Comparison of ENCODE assay signal across 13 mouse cellular contexts in genomic region chr5:149013817-149014508, GRCm38 (mm10). TPM values are rescaled to one million over a fixed set of nuclear protein-coding genes. Genes with fewer than 3 reads are reported as not detected.
DNase-seq lines count a peak whose midpoint lies in the region; ATAC-seq and TF ChIP-seq lines count a peak whose summit lies in the region.
"Had no signal": no experiment of that assay in that cellular context is flagged by ENCODE, and none has a peak within 500 bp of the region (broad histone marks: within the 10 kb centered on the region; RNA-seq: fewer than 3 reads in every experiment).

No protein-coding gene starts in this region.

- DNase-seq in liver, postnatal 0 days: no peak
- DNase-seq in right cerebral cortex, postnatal 10 days (ENCODE audit: low spot score in 2 of 2): no peak
- no peak for DNase-seq in hindbrain, embryonic 14.5 days (ENCODE audit: low spot score)
- DNase-seq: adrenal gland, postnatal 36 days; cerebellum, adult 11-12 months; heart, adult 2 months; kidney, adult 8-10 months; lung, adult 18-20 months had no signal

- peaks cover 12% of the 10 kb centered on the region for H3K4me1 ChIP-seq in liver, postnatal 0 days (ENCODE audit: insufficient read depth)
- peaks cover 22% of the 10 kb centered on the region for H3K4me1 ChIP-seq in liver, embryonic 12.5 days
- H3K4me1 ChIP-seq in bone marrow, adult 2 months (ENCODE audit: control insufficient read depth, insufficient read depth, low read length): peaks cover 4% of the 10 kb centered on the region; the same call in 1 of the 2 replicates
- peaks cover 21% of the 10 kb centered on the region for H3K4me1 ChIP-seq in limb, embryonic 15.5 days
- peaks cover 10% of the 10 kb centered on the region; the same call in 1 of the 2 replicates for H3K4me1 ChIP-seq in hindbrain, embryonic 14.5 days (replicated peaks; ENCODE audit: control insufficient read depth, insufficient read depth, low read length)

- no peaks in the 10 kb centered on the region for H3K27me3 ChIP-seq in liver, postnatal 0 days (ENCODE audit: insufficient read depth, low read length)
- H3K27me3 ChIP-seq in liver, embryonic 12.5 days (replicated peaks): 0 out of 2 replicates have a peak, but pooled peaks cover 10% of the 10 kb centered on the region
- no peaks in the 10 kb centered on the region for H3K27me3 ChIP-seq in limb, embryonic 15.5 days
- H3K27me3 ChIP-seq in hindbrain, embryonic 14.5 days (ENCODE audit: control insufficient read depth, insufficient read depth, low read length): peaks cover 7% of the 10 kb centered on the region; the same call in 1 of the 2 replicates

- H3K9me3 ChIP-seq in liver, postnatal 0 days (ENCODE audit: low read length): peaks cover 2% of the 10 kb centered on the region; the same call in 1 of the 2 replicates
- H3K9me3 ChIP-seq in liver, embryonic 12.5 days (replicated peaks): no peaks in the 10 kb centered on the region
- no peaks in the 10 kb centered on the region for H3K9me3 ChIP-seq in limb, embryonic 15.5 days
- no peaks in the 10 kb centered on the region for H3K9me3 ChIP-seq in hindbrain, embryonic 14.5 days (ENCODE audit: control insufficient read depth, low read length)
- H3K9me3 ChIP-seq: hindbrain, embryonic 15.5 days had no signal

- no peak overlapping the region for H3K9ac ChIP-seq in liver, postnatal 0 days (replicated peaks)
- H3K9ac ChIP-seq in liver, embryonic 12.5 days: no peak overlapping the region
- H3K9ac ChIP-seq in limb, embryonic 15.5 days: no peak overlapping the region
- H3K9ac ChIP-seq in hindbrain, embryonic 14.5 days: no peak overlapping the region
- H3K9ac ChIP-seq: hindbrain, embryonic 15.5 days had no signal

- 78% methylated on average over 7 of the region's 7 CpGs for WGBS in liver, postnatal 0 days (ENCODE audit: insufficient replicate concordance)
- WGBS in liver, embryonic 12.5 days (ENCODE audit: insufficient replicate concordance): 73% methylated on average over 7 of the region's 7 CpGs
- WGBS in bone marrow, adult 2 months: 76% methylated on average over 7 of the region's 7 CpGs
- 58% methylated on average over 7 of the region's 7 CpGs for WGBS in limb, embryonic 15.5 days
- WGBS in hindbrain, embryonic 14.5 days: 74% methylated on average over 7 of the region's 7 CpGs

- no peak for TF ChIP-seq POLR2A in bone marrow, adult 2 months (IDR thresholded peaks at IDR 0.05; ENCODE audit: borderline replicate concordance, control insufficient read depth, low read depth, low read length)

- no peak for TF ChIP-seq CTCF in liver, postnatal 0 days (IDR thresholded peaks at IDR 0.05; ENCODE audit: low read depth)
- no peak for TF ChIP-seq CTCF in bone marrow, adult 2 months (IDR thresholded peaks at IDR 0.05; ENCODE audit: control insufficient read depth, insufficient read depth, low read length)

- 0 out of 2 replicates have a peak overlapping the region, but pooled peaks have one; percentile 35 for H3K27ac ChIP-seq in liver, postnatal 0 days (ENCODE audit: low read depth)
- no peak overlapping the region for H3K27ac ChIP-seq in liver, embryonic 12.5 days
- peak overlapping the region; percentile 61 for H3K27ac ChIP-seq in bone marrow, adult 2 months (ENCODE audit: control insufficient read depth, insufficient read depth, low read depth, low read length, poor library complexity)
- peak overlapping the region; percentile 87 for H3K27ac ChIP-seq in limb, embryonic 15.5 days
- H3K27ac ChIP-seq in hindbrain, embryonic 14.5 days: no peak overlapping the region
- H3K27ac ChIP-seq: heart, adult 2 months; hindbrain, embryonic 15.5 days had no signal

- no peaks in the 10 kb centered on the region for H3K36me3 ChIP-seq in liver, postnatal 0 days (replicated peaks; ENCODE audit: insufficient read depth, low read length)
- H3K36me3 ChIP-seq in liver, embryonic 12.5 days: no peaks in the 10 kb centered on the region
- H3K36me3 ChIP-seq in limb, embryonic 15.5 days: no peaks in the 10 kb centered on the region
- H3K36me3 ChIP-seq in hindbrain, embryonic 14.5 days (replicated peaks; ENCODE audit: control insufficient read depth, insufficient read depth): no peaks in the 10 kb centered on the region
- H3K36me3 ChIP-seq: hindbrain, embryonic 15.5 days had no signal

- peak overlapping the region; percentile 94; the same call in 1 of the 2 replicates for H3K4me2 ChIP-seq in liver, postnatal 0 days (ENCODE audit: low read depth, low read length)
- no peak overlapping the region for H3K4me2 ChIP-seq in liver, embryonic 12.5 days
- H3K4me2 ChIP-seq in limb, embryonic 15.5 days: peak overlapping the region; percentile 78
- H3K4me2 ChIP-seq in hindbrain, embryonic 14.5 days (replicated peaks): no peak overlapping the region

- no peak overlapping the region for H3K4me3 ChIP-seq in liver, postnatal 0 days (ENCODE audit: low read depth, low read length)
- H3K4me3 ChIP-seq in liver, embryonic 12.5 days: no peak overlapping the region
- peak overlapping the region; percentile 51 for H3K4me3 ChIP-seq in bone marrow, adult 2 months (replicated peaks; ENCODE audit: control insufficient read depth, low read depth, low read length)
- peak overlapping the region; percentile 57; the same call in 1 of the 2 replicates for H3K4me3 ChIP-seq in limb, embryonic 15.5 days
- no peak overlapping the region for H3K4me3 ChIP-seq in hindbrain, embryonic 14.5 days (replicated peaks; ENCODE audit: low read length)
- H3K4me3 ChIP-seq: heart, adult 2 months; hindbrain, embryonic 15.5 days had no signal

- ATAC-seq in liver, postnatal 0 days: no peak
- no peak for ATAC-seq in liver, embryonic 12.5 days
- peak; percentile 12 for ATAC-seq in CD4-positive, CD25-positive, alpha-beta regulatory T cell, adult 4 months
- no peak for ATAC-seq in limb, embryonic 15.5 days (ENCODE audit: insufficient number of reproducible peaks, low FRiP score, low TSS enrichment, low read depth)
- no peak for ATAC-seq in hindbrain, embryonic 14.5 days (ENCODE audit: low FRiP score)

- no peak for TF ChIP-seq EP300 in liver, postnatal 0 days (IDR thresholded peaks at IDR 0.05; ENCODE audit: low read depth)

RNA-seq across cellular contexts. Expression of gene Gm42791, which starts 19.0 kb away (rescaled TPM):
- polyA plus RNA-seq in liver, postnatal 0 days (2015; fragmentation: Nextera tagmentation; extraction: Ambion mirVana): 0.42 TPM in 1 of 2 replicates, not detected in the other
- polyA plus RNA-seq in liver, embryonic 12.5 days (2016; fragmentation: Nextera tagmentation; extraction: Ambion mirVana): 0.51 and 1.7 TPM in 2 replicates
- 1 to 10 TPM; 1.3 to 1.4 TPM for polyA plus RNA-seq in CD4-positive, CD25-positive, alpha-beta regulatory T cell, adult 4 months (2017; shearing (Covaris generic))
- 8.4 TPM in 1 of 2 replicates, not detected in the other for polyA plus RNA-seq in bone marrow, adult 2 months (2011; ENCODE audit: insufficient read depth, insufficient read length, low replicate concordance, missing spikeins)
- polyA plus RNA-seq in limb, embryonic 15.5 days (2015; fragmentation: Nextera tagmentation; extraction: Ambion mirVana): 1.2 and 3.7 TPM in 2 replicates
- 0.33 and 2.6 TPM in 2 replicates for polyA plus RNA-seq in hindbrain, embryonic 14.5 days (2014; fragmentation: Nextera tagmentation; extraction: Ambion mirVana)
- polyA plus RNA-seq: heart, adult 2 months had no signal

Comparison
In these comparisons a context has a peak if more than half of its experiments do, and no peak if none do; other contexts are left out.
1. H3K27ac ChIP-seq: peak in liver, postnatal 0 days (single experiment), bone marrow, adult 2 months (single experiment) and limb, embryonic 15.5 days (single experiment); none in liver, embryonic 12.5 days (single experiment) and hindbrain, embryonic 14.5 days (single experiment).
2. H3K4me2 ChIP-seq: peak in liver, postnatal 0 days (single experiment) and limb, embryonic 15.5 days (single experiment); none in liver, embryonic 12.5 days (single experiment) and hindbrain, embryonic 14.5 days (single experiment).
3. H3K4me3 ChIP-seq: peak in bone marrow, adult 2 months (single experiment) and limb, embryonic 15.5 days (single experiment); none in liver, postnatal 0 days (single experiment), liver, embryonic 12.5 days (single experiment) and hindbrain, embryonic 14.5 days (single experiment).